Mouse (Mus musculus): Measurements from ENCODE around the gene P4ha3. TPM values are rescaled to one million over a fixed set of nuclear protein-coding genes. Genes with fewer than 3 reads are reported as not detected.

P4ha3 gene
- polyA plus RNA-seq (2012; fragmentation: generic; extraction: Trizol) = 12.2 TPM
- long read RNA-seq, experiment 1, transcript P4ha3-201 (13 exons, 2,361 nt) = major isoform, 17 of 37 reads
- long read RNA-seq, experiment 1, partial matches to known transcripts = 4 of 37 reads
- long read RNA-seq, experiment 1, other reads (novel, unspliced or antisense) = 16 of 37 reads
- long read RNA-seq, experiment 2, partial matches to known transcripts = 1 of 5 reads
- long read RNA-seq, experiment 2, other reads (novel, unspliced or antisense) = 3 of 5 reads

DNA sequence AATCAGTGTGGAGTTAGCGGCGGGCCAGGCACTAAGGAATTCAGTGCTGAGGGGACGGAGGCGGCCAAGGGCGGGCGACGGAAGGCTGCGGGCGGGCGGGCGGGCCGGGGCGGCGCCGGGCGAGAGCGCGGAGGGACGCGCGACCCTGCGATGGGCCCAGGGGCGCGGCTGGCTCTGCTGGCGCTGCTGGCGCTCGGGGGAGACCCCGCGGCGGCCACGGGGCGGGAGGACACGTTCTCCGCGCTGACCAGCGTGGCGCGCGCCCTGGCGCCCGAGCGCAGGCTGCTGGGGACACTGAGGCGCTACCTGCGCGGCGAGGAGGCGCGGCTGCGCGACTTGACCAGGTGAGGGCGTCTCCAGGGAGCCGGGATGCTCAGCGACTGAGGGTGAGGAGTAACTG, at the start of gene P4ha3:
Gene P4ha3 (plus strand): TSS at position 138 of the 400 bp plus-strand sequence.
- Histone ChIP-seq H3ac (ENCODE audit: control insufficient read depth, insufficient read length, low read depth) (peak within 1 kb of the TSS; percentile 88), H3K79me2 (ENCODE audit: control insufficient read depth, insufficient read depth) (no peaks in the 10 kb centered on the region), H3K36me3 (ENCODE audit: control insufficient read depth, insufficient read depth) (no peaks in the 10 kb centered on the region), H3K4me3 (ENCODE audit: insufficient read depth, poor library complexity, severe bottlenecking) (peak within 1 kb of the TSS; percentile 28), H3K27me3 (ENCODE audit: control insufficient read depth, insufficient read depth, insufficient read length) (no peaks in the 10 kb centered on the region), H3K79me3 (ENCODE audit: low read depth) (no peaks in the 10 kb centered on the region)
- TF ChIP-seq CTCF (IDR thresholded peaks at IDR 0.05; ENCODE audit: control insufficient read depth, insufficient read depth, insufficient read length) (peak; percentile 16), MYOD1 (IDR thresholded peaks at IDR 0.05; ENCODE audit: control insufficient read depth, insufficient read length, low read depth) (no peak)

DNA sequence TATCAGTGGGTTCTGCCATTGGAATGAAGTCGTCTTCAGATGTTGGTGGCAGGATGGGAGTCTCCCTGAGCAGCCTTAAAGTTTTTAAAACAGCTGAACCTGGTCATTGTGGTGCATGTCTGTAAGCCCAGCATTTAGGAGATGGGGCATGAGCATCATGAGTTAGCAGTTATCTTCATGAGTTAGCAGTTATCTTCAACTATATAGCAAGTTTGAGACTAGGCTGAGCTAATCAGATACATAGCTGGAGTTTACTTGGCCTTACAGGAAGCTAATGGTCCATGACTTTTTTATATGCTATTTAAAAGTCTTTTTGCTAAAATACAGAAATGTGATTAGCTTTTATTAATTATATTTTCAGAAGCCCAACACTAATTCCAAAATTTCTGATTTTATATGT, 47.0 kb upstream of the P4ha3 start:
- H3K79me2 ChIP-seq (ENCODE audit: control insufficient read depth, insufficient read depth) = no peaks in the 10 kb centered on the region

DNA sequence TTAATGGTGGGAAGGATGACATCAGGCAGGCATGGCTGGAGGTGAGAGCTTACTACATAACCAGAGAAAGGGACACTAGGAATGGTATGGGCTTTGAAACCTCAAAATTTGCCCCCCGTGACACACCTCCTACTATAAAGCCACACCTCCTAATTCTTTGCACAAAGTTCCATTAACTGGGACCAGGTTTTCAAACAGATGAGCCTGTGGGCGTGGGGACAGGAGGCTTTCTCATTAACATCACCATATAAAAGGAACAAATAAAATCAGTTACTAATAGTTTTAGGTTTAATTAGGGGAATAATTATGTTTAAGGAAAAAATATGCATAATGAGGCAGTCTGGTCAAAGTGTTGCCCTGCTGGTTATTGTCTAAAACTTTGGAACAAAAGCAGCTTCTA, 44.7 kb upstream of the P4ha3 start:
- H3K36me3 ChIP-seq (ENCODE audit: control insufficient read depth, insufficient read depth) = no peaks in the 10 kb centered on the region
- no peak overlapping the region for H3ac ChIP-seq (ENCODE audit: control insufficient read depth, insufficient read length, low read depth)
- TF ChIP-seq MAX (IDR thresholded peaks at IDR 0.05) = no peak
- no peaks in the 10 kb centered on the region for H3K79me2 ChIP-seq (ENCODE audit: control insufficient read depth, insufficient read depth)
- no peak overlapping the region for H3K4me3 ChIP-seq (ENCODE audit: insufficient read depth, poor library complexity, severe bottlenecking)
- no peaks in the 10 kb centered on the region for H3K27me3 ChIP-seq (ENCODE audit: control insufficient read depth, insufficient read depth, insufficient read length)
- no peaks in the 10 kb centered on the region for H3K79me3 ChIP-seq (ENCODE audit: low read depth)

More for the DNA sequence above, 47.0 kb upstream of the P4ha3 start:
- no peak overlapping the region for H3K4me3 ChIP-seq (ENCODE audit: insufficient read depth, poor library complexity, severe bottlenecking)
- H3K27me3 ChIP-seq (ENCODE audit: control insufficient read depth, insufficient read depth, insufficient read length) = no peaks in the 10 kb centered on the region
- no peak overlapping the region for H3ac ChIP-seq (ENCODE audit: control insufficient read depth, insufficient read length, low read depth)
- H3K36me3 ChIP-seq (ENCODE audit: control insufficient read depth, insufficient read depth) = no peaks in the 10 kb centered on the region
- no peaks in the 10 kb centered on the region for H3K79me3 ChIP-seq (ENCODE audit: low read depth)
- TF ChIP-seq MYOG (IDR thresholded peaks at IDR 0.05; ENCODE audit: control insufficient read depth, extremely low read depth, insufficient read length) (no peak), MAX (IDR thresholded peaks at IDR 0.05) (no peak), CTCF (IDR thresholded peaks at IDR 0.05; ENCODE audit: control insufficient read depth, insufficient read depth, insufficient read length) (no peak), CEBPB (IDR thresholded peaks at IDR 0.05; ENCODE audit: low read depth) (no peak), USF1 (IDR thresholded peaks at IDR 0.05; ENCODE audit: low read depth) (no peak), MYOD1 (IDR thresholded peaks at IDR 0.05; ENCODE audit: control insufficient read depth, insufficient read length, low read depth) (no peak), FOSL1 (IDR thresholded peaks at IDR 0.05; ENCODE audit: insufficient read depth, low read length, poor library complexity, severe bottlenecking) (no peak)

DNA sequence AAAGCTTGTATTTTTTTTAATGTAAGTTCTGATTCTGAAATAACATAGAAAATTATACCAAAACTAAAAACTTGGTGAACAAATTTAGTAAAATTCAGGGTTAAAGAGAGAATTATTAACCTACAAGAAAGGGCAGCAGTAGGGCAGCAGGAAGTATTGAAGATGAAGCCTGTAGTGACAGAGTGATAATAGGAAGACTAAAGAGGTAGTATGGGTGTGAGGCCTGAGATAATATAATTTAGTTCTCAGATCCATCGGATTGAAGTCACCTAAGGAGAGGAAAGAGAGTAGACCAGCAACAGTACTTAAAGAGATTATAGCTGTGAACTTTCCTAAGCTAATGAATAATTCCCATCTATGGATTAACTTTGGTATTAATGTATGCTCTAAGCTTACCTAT, 42.3 kb upstream of the P4ha3 start:
- TF ChIP-seq MYOG (IDR thresholded peaks at IDR 0.05; ENCODE audit: control insufficient read depth, extremely low read depth, insufficient read length) (no peak), CTCF (IDR thresholded peaks at IDR 0.05; ENCODE audit: control insufficient read depth, insufficient read depth, insufficient read length) (no peak), USF1 (IDR thresholded peaks at IDR 0.05; ENCODE audit: low read depth) (no peak), FOSL1 (IDR thresholded peaks at IDR 0.05; ENCODE audit: insufficient read depth, low read length, poor library complexity, severe bottlenecking) (no peak), MYOD1 (IDR thresholded peaks at IDR 0.05; ENCODE audit: control insufficient read depth, insufficient read length, low read depth) (no peak), MAX (IDR thresholded peaks at IDR 0.05) (no peak)
- Histone ChIP-seq H3K36me3 (ENCODE audit: control insufficient read depth, insufficient read depth) (no peaks in the 10 kb centered on the region), H3K79me2 (ENCODE audit: control insufficient read depth, insufficient read depth) (no peaks in the 10 kb centered on the region), H3K4me3 (ENCODE audit: insufficient read depth, poor library complexity, severe bottlenecking) (no peak overlapping the region), H3K79me3 (ENCODE audit: low read depth) (no peaks in the 10 kb centered on the region), H3K27me3 (ENCODE audit: control insufficient read depth, insufficient read depth, insufficient read length) (no peaks in the 10 kb centered on the region), H3ac (ENCODE audit: control insufficient read depth, insufficient read length, low read depth) (no peak overlapping the region)

DNA sequence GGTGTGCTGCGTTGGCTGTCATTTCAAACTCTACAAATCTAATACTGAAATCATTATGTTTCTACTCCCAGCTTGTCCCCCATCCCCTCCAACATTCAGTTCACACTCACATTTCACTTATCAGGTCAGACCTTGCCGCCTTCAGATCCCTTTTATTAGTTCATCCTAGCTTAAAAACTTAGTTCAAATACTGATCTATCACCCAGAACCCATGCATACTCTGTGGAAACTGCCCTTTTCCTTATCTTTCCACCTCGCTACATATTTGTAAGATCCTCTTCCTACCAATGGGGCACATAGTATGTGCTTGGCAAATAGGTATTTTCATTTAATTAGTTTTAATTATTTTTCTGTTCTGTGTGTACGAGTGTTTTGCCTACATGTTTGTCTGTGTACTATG, 41.1 kb upstream of the P4ha3 start:
- Histone ChIP-seq H3K79me2 (ENCODE audit: control insufficient read depth, insufficient read depth) (no peaks in the 10 kb centered on the region), H3ac (ENCODE audit: control insufficient read depth, insufficient read length, low read depth) (no peak overlapping the region), H3K27me3 (ENCODE audit: control insufficient read depth, insufficient read depth, insufficient read length) (no peaks in the 10 kb centered on the region), H3K4me3 (ENCODE audit: insufficient read depth, poor library complexity, severe bottlenecking) (no peak overlapping the region), H3K36me3 (ENCODE audit: control insufficient read depth, insufficient read depth) (no peaks in the 10 kb centered on the region), H3K79me3 (ENCODE audit: low read depth) (no peaks in the 10 kb centered on the region)
- TF ChIP-seq MYOD1 (IDR thresholded peaks at IDR 0.05; ENCODE audit: control insufficient read depth, insufficient read length, low read depth) (no peak), MAX (IDR thresholded peaks at IDR 0.05) (no peak), USF1 (IDR thresholded peaks at IDR 0.05; ENCODE audit: low read depth) (no peak), CEBPB (IDR thresholded peaks at IDR 0.05; ENCODE audit: low read depth) (no peak), CTCF (IDR thresholded peaks at IDR 0.05; ENCODE audit: control insufficient read depth, insufficient read depth, insufficient read length) (no peak), MYOG (IDR thresholded peaks at IDR 0.05; ENCODE audit: control insufficient read depth, extremely low read depth, insufficient read length) (no peak), FOSL1 (IDR thresholded peaks at IDR 0.05; ENCODE audit: insufficient read depth, low read length, poor library complexity, severe bottlenecking) (no peak)

DNA sequence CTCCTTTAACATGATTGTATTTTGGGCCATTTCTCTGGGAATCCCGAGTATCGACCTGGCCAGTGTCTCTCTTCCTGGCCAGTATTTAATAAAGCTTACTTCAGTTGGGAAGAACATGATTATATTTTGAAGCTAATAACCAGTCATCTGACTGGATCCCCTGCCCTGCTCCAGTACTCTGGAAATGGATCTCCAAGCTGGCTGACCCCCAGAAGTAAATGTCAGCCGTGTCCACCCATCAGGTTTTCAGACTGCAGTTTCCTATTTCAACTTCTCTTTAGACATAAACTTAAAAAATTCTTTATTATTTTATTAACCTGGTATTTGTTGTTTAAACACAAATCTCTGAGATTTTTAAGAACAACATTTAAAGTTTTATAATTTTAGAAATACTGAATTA, 40.1 kb upstream of the P4ha3 start:
- H3K4me3 ChIP-seq (ENCODE audit: insufficient read depth, poor library complexity, severe bottlenecking) = no peak overlapping the region
- H3K27me3 ChIP-seq (ENCODE audit: control insufficient read depth, insufficient read depth, insufficient read length) = no peaks in the 10 kb centered on the region
- H3K79me2 ChIP-seq (ENCODE audit: control insufficient read depth, insufficient read depth) = no peaks in the 10 kb centered on the region
- no peak overlapping the region for H3ac ChIP-seq (ENCODE audit: control insufficient read depth, insufficient read length, low read depth)
- TF ChIP-seq MYOD1 (IDR thresholded peaks at IDR 0.05; ENCODE audit: control insufficient read depth, insufficient read length, low read depth) (no peak), USF1 (IDR thresholded peaks at IDR 0.05; ENCODE audit: low read depth) (no peak), FOSL1 (IDR thresholded peaks at IDR 0.05; ENCODE audit: insufficient read depth, low read length, poor library complexity, severe bottlenecking) (no peak), MYOG (IDR thresholded peaks at IDR 0.05; ENCODE audit: control insufficient read depth, extremely low read depth, insufficient read length) (no peak), MAX (IDR thresholded peaks at IDR 0.05) (no peak), CEBPB (IDR thresholded peaks at IDR 0.05; ENCODE audit: low read depth) (no peak), CTCF (IDR thresholded peaks at IDR 0.05; ENCODE audit: control insufficient read depth, insufficient read depth, insufficient read length) (no peak)
- H3K79me3 ChIP-seq (ENCODE audit: low read depth) = no peaks in the 10 kb centered on the region
- no peaks in the 10 kb centered on the region for H3K36me3 ChIP-seq (ENCODE audit: control insufficient read depth, insufficient read depth)
